Mouse (Mus musculus): ENCODE measurements around the gene Gfm1.

The Gfm1 gene

GRCm38 (mm10) chr3:67496310-67496709, 66.4 kb downstream of the Gfm1 start:
- DNase-seq (ENCODE audit: low read depth in 2 of 2, low spot score in 2 of 2), result no peak

GRCm38 (mm10) chr3:67497998-67498397, 68.1 kb downstream of the Gfm1 start:
- no peak for DNase-seq (ENCODE audit: low read depth in 2 of 2, low spot score in 2 of 2)

GRCm38 (mm10) chr3:67498773-67499405, 69.0 kb downstream of the Gfm1 start:
- DNase-seq (ENCODE audit: low read depth in 2 of 2, low spot score in 2 of 2), result no peak

GRCm38 (mm10) chr3:67499406-67499791, 69.5 kb downstream of the Gfm1 start:
- DNase-seq (ENCODE audit: low read depth in 2 of 2, low spot score in 2 of 2), result no peak

- no peak for DNase-seq (ENCODE audit: low read depth in 2 of 2, low spot score in 2 of 2)
Measured at GRCm38 (mm10) chr3:67503878-67504277, 74.0 kb downstream of the Gfm1 start.

GRCm38 (mm10) chr3:67505286-67505685, 75.4 kb downstream of the Gfm1 start:
- no peak for DNase-seq (ENCODE audit: low read depth in 2 of 2, low spot score in 2 of 2)

- DNase-seq (ENCODE audit: low read depth in 2 of 2, low spot score in 2 of 2), result no peak
Measured at GRCm38 (mm10) chr3:67508216-67508892, 78.5 kb downstream of the Gfm1 start.

- peak; percentile 2 to 35 for DNase-seq (ENCODE audit: low read depth in 2 of 2, low spot score in 2 of 2)
Measured at GRCm38 (mm10) chr3:67512807-67513206, 82.9 kb downstream of the Gfm1 start.

GRCm38 (mm10) chr3:67514801-67515273, 84.9 kb downstream of the Gfm1 start:
- DNase-seq (ENCODE audit: low read depth in 2 of 2, low spot score in 2 of 2), result no peak

GRCm38 (mm10) chr3:67515274-67515801, 85.4 kb downstream of the Gfm1 start, which contains the start of gene Rarres1:
Gene Rarres1 (minus strand): TSS chr3:67515523.
- no peak for DNase-seq (ENCODE audit: low read depth in 2 of 2, low spot score in 2 of 2)

- no peak for DNase-seq (ENCODE audit: low read depth in 2 of 2, low spot score in 2 of 2)
Measured at GRCm38 (mm10) chr3:67520568-67521143, 90.8 kb downstream of the Gfm1 start.

GRCm38 (mm10) chr3:67522709-67523108, 92.8 kb downstream of the Gfm1 start:
- no peak for DNase-seq (ENCODE audit: low read depth in 2 of 2, low spot score in 2 of 2)

GRCm38 (mm10) chr3:67524768-67525167, 94.9 kb downstream of the Gfm1 start:
- no peak for DNase-seq (ENCODE audit: low read depth in 2 of 2, low spot score in 2 of 2)

Data from CD8-positive naive resting alpha-beta T cell, adult 2 months (primary cell).